Mouse (Mus musculus): ENCODE measurements at regions not wholly inside any gene's neighbourhood (a gene's known extent, or its start where the extent isn't known, plus 50 kb on each side); places are given as distances from the start of the nearest gene placed in this dataset.

DNA sequence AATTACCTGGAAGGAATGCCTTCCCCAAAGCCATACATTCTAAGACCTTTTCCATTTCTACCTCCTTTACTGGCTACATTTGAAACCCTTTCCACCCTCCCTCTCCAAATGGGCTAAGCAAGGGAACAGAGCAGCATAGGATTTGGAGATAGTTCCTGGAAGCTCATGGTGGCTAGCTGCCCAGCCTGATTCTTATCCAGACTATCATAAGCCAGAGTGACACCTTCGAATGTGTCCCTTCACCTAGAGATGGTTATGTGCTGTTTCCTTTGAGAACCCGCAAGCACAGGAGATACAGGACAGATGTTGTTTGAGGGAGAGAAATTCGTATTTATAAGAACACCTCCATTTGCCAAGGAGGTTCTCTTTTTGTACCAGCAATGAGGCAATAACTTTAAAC, 272.0 kb downstream of the Rnf152 start:
- no peak for TF ChIP-seq EP300 (IDR thresholded peaks at IDR 0.05; ENCODE audit: low read depth)
- TF ChIP-seq CTCF (IDR thresholded peaks at IDR 0.05; ENCODE audit: low read depth): no peak
- no peaks in the 10 kb centered on the region for H3K9me3 ChIP-seq (replicated peaks; ENCODE audit: control insufficient read depth, low read length)
- no peaks in the 10 kb centered on the region for H3K27me3 ChIP-seq (ENCODE audit: control insufficient read depth, insufficient read depth, low read length)
- no peaks in the 10 kb centered on the region for H3K4me1 ChIP-seq (ENCODE audit: control insufficient read depth, insufficient read depth)
- H3K36me3 ChIP-seq (replicated peaks; ENCODE audit: control insufficient read depth, insufficient read depth, low read length): no peaks in the 10 kb centered on the region
- H3K4me3 ChIP-seq (ENCODE audit: low read depth, low read length): no peak overlapping the region
- H3K9ac ChIP-seq (replicated peaks; ENCODE audit: low read depth, low read length): no peak overlapping the region
- no peak overlapping the region for H3K4me2 ChIP-seq (ENCODE audit: low read depth, low read length)
- ATAC-seq (ENCODE audit: insufficient read depth, low read depth) (no peak), DNase-seq (ENCODE audit: low spot score) (no peak)
- no peak overlapping the region for H3K27ac ChIP-seq (ENCODE audit: low read depth)
- WGBS: 77% methylated on average over 3 of the region's 3 CpGs

DNA sequence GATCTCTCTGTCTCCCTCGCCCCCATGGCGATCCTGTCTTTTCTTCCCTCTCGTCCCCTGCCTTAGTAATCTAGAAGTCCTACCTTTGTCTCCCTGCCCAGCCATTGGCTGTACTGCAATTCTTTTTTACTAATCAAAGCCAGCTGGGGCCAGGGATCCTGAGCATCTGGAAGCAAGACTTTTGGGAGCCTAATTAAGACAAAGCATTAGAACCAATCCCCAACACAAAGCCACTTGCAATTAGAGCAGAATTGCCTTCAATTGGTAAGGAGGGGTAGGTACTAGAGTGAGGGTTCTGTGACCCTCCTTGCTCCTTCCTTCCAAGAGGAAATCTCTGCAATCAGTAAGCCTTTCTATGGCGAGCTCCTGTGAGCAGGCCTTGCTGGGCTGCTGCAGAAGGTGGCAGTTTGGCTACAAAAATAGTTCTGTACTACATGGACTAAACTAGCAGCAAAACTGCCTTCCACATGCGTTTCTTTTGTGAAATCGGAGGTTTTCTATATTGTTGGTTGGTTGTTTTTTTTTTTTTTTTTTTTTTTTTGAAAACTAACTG, 272.9 kb downstream of the Rnf152 start:
- 74% methylated on average over 6 of the region's 6 CpGs for WGBS
- Histone ChIP-seq H3K4me3 (ENCODE audit: low read depth, low read length) (no peak overlapping the region), H3K9ac (replicated peaks; ENCODE audit: low read depth, low read length) (no peak overlapping the region), H3K4me2 (ENCODE audit: low read depth, low read length) (no peak overlapping the region), H3K27me3 (ENCODE audit: control insufficient read depth, insufficient read depth, low read length) (no peaks in the 10 kb centered on the region), H3K4me1 (ENCODE audit: control insufficient read depth, insufficient read depth) (no peaks in the 10 kb centered on the region), H3K36me3 (replicated peaks; ENCODE audit: control insufficient read depth, insufficient read depth, low read length) (no peaks in the 10 kb centered on the region), H3K27ac (ENCODE audit: low read depth) (no peak overlapping the region), H3K9me3 (replicated peaks; ENCODE audit: control insufficient read depth, low read length) (no peaks in the 10 kb centered on the region)
- DNase-seq (ENCODE audit: low spot score): no peak
- no peak for ATAC-seq (ENCODE audit: insufficient read depth, low read depth)
- TF ChIP-seq CTCF (IDR thresholded peaks at IDR 0.05; ENCODE audit: low read depth) (no peak), EP300 (IDR thresholded peaks at IDR 0.05; ENCODE audit: low read depth) (no peak)

DNA sequence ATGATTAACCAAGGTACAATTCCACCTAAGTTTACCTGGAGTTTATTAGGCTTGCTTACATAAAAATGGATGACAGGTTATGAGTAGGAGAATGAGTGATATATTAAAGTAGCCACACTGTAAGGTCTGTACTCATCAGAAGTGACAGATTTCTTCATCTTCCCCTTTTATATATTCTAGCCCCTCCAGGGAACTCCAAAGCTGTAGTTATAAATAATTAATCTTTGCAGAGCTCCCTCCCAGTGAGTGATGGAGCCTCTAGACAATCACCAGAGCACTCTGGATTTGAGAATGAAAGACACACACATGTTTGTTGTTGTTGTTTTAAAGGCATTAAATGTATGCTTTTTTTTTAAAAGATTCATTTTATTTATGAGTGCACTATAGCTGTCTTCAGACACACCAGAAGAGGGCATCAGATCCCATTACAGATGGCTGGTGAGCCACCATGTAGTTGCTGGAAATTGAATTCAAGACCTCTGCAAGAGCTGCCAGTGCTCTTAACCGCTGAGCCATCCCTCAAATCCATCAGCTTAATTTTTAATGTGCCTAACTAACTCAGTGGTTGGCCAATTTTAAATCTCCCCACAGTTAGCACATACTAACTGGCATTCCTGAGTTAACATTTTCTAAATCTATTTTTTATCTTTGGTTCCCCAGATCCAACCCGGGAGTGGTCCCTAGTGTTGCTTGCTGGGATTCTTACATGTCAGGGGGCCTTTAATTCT, 273.5 kb downstream of the Rnf152 start:
- H3K4me3 ChIP-seq (ENCODE audit: low read depth, low read length): no peak overlapping the region
- no peaks in the 10 kb centered on the region for H3K9me3 ChIP-seq (replicated peaks; ENCODE audit: control insufficient read depth, low read length)
- no peak for DNase-seq (ENCODE audit: low spot score)
- H3K4me1 ChIP-seq (ENCODE audit: control insufficient read depth, insufficient read depth): no peaks in the 10 kb centered on the region
- H3K27ac ChIP-seq (ENCODE audit: low read depth): no peak overlapping the region
- ATAC-seq (ENCODE audit: insufficient read depth, low read depth): no peak
- no peak overlapping the region for H3K9ac ChIP-seq (replicated peaks; ENCODE audit: low read depth, low read length)
- TF ChIP-seq EP300 (IDR thresholded peaks at IDR 0.05; ENCODE audit: low read depth): no peak
- H3K4me2 ChIP-seq (ENCODE audit: low read depth, low read length): no peak overlapping the region
- H3K27me3 ChIP-seq (ENCODE audit: control insufficient read depth, insufficient read depth, low read length): no peaks in the 10 kb centered on the region
- 73% methylated on average over 2 of the region's 2 CpGs for WGBS
- no peaks in the 10 kb centered on the region for H3K36me3 ChIP-seq (replicated peaks; ENCODE audit: control insufficient read depth, insufficient read depth, low read length)

DNA sequence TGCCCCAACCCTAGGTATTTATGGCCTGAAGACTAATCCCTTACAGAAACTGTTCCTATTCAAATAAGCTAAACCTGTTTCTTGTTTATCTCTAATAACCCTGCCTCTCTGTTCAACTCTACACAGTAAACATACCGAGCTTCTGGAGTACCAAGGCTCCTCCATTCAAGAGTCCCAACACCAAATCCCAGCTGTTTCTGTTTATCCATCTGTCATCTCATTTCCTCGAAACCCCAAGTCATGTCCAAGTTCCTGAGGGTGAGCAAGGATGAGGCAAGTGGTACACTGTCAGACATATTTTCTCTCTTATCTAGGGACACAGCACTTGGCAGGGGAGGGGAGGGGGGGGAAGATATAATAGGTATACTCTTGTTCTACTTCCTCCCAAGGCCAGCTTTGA, 274.6 kb downstream of the Rnf152 start:
- DNase-seq (ENCODE audit: low spot score) (no peak), ATAC-seq (ENCODE audit: insufficient read depth, low read depth) (no peak)
- no peak for TF ChIP-seq EP300 (IDR thresholded peaks at IDR 0.05; ENCODE audit: low read depth)
- no peak for TF ChIP-seq CTCF (IDR thresholded peaks at IDR 0.05; ENCODE audit: low read depth)
- H3K27ac ChIP-seq (ENCODE audit: low read depth): no peak overlapping the region
- no peak overlapping the region for H3K4me2 ChIP-seq (ENCODE audit: low read depth, low read length)
- no peaks in the 10 kb centered on the region for H3K4me1 ChIP-seq (ENCODE audit: control insufficient read depth, insufficient read depth)
- H3K4me3 ChIP-seq (ENCODE audit: low read depth, low read length): no peak overlapping the region
- H3K9ac ChIP-seq (replicated peaks; ENCODE audit: low read depth, low read length): no peak overlapping the region
- H3K9me3 ChIP-seq (replicated peaks; ENCODE audit: control insufficient read depth, low read length): no peaks in the 10 kb centered on the region
- 47% methylated on average over 2 of the region's 2 CpGs for WGBS
- no peaks in the 10 kb centered on the region for H3K36me3 ChIP-seq (replicated peaks; ENCODE audit: control insufficient read depth, insufficient read depth, low read length)
- H3K27me3 ChIP-seq (ENCODE audit: control insufficient read depth, insufficient read depth, low read length): no peaks in the 10 kb centered on the region

DNA sequence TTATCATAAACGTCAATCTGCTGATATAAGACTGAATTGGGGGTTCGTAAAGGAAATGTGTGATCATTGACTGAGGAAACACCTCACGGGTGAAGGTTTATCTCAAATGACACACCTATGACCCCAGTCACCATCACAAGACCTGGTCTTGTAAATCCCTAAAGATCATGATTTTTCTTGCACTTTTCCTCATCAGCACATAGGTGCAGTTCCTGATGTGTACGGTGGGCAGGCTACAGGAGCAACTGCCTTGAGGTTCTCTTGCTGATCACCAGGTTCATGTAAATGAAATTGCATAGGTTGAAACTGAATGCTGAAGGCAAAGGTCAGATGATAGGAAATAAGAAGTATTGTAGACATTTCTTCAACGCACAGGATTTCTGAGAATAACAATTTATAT, 277.1 kb downstream of the Rnf152 start:
- TF ChIP-seq CTCF (IDR thresholded peaks at IDR 0.05; ENCODE audit: low read depth) (no peak), EP300 (IDR thresholded peaks at IDR 0.05; ENCODE audit: low read depth) (no peak)
- Histone ChIP-seq H3K27me3 (ENCODE audit: control insufficient read depth, insufficient read depth, low read length) (no peaks in the 10 kb centered on the region), H3K9me3 (replicated peaks; ENCODE audit: control insufficient read depth, low read length) (no peaks in the 10 kb centered on the region), H3K4me1 (ENCODE audit: control insufficient read depth, insufficient read depth) (no peaks in the 10 kb centered on the region), H3K27ac (ENCODE audit: low read depth) (no peak overlapping the region), H3K36me3 (replicated peaks; ENCODE audit: control insufficient read depth, insufficient read depth, low read length) (no peaks in the 10 kb centered on the region), H3K4me3 (ENCODE audit: low read depth, low read length) (no peak overlapping the region), H3K9ac (replicated peaks; ENCODE audit: low read depth, low read length) (no peak overlapping the region), H3K4me2 (ENCODE audit: low read depth, low read length) (no peak overlapping the region)
- no peak for ATAC-seq (ENCODE audit: insufficient read depth, low read depth)
- WGBS: 78% methylated on average over 5 of the region's 5 CpGs
- no peak for DNase-seq (ENCODE audit: low spot score)

DNA sequence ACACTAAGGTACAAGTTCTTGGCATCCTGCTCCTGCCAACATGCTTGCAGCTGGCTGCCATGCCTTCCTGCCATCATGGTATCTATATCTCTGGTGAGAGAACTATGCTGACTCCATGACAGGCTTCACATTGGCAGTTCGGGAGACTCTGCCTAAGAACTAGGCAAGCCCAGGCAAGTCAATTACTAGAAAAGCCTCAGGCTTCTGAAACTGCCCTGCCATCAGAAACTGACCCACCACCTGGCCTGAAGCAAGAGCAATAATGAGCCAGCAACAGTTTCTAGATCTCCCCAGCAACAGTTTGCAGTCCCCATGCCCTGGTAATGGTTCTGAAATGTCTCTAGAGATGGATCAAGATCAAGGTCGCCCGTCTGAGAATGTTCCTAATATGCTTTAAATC, 280.8 kb downstream of the Rnf152 start:
- no peak overlapping the region for H3K9ac ChIP-seq (replicated peaks; ENCODE audit: low read depth, low read length)
- TF ChIP-seq EP300 (IDR thresholded peaks at IDR 0.05; ENCODE audit: low read depth) (no peak), CTCF (IDR thresholded peaks at IDR 0.05; ENCODE audit: low read depth) (no peak)
- H3K4me2 ChIP-seq (ENCODE audit: low read depth, low read length): no peak overlapping the region
- no peaks in the 10 kb centered on the region for H3K27me3 ChIP-seq (ENCODE audit: control insufficient read depth, insufficient read depth, low read length)
- no peaks in the 10 kb centered on the region for H3K36me3 ChIP-seq (replicated peaks; ENCODE audit: control insufficient read depth, insufficient read depth, low read length)
- H3K9me3 ChIP-seq (replicated peaks; ENCODE audit: control insufficient read depth, low read length): no peaks in the 10 kb centered on the region
- WGBS: 68% methylated on average over 3 of the region's 3 CpGs
- DNase-seq (ENCODE audit: low spot score): no peak
- no peaks in the 10 kb centered on the region for H3K4me1 ChIP-seq (ENCODE audit: control insufficient read depth, insufficient read depth)
- no peak overlapping the region for H3K4me3 ChIP-seq (ENCODE audit: low read depth, low read length)
- no peak overlapping the region for H3K27ac ChIP-seq (ENCODE audit: low read depth)
- ATAC-seq (ENCODE audit: insufficient read depth, low read depth): no peak
